Mouse (Mus musculus) liver, embryonic 14.5 days (tissue): ENCODE measurements around the gene Trio. TPM values are rescaled to one million over a fixed set of nuclear protein-coding genes. Genes with fewer than 3 reads are reported as not detected.

Experiments used
- ATAC-seq: fragments of 200-750 bp; cut with Nextera tagmentation; 2 replicates; pipeline ENCODE4 v1.8.0; 2017; ENCODE audit warnings: moderate number of reproducible peaks, mild to moderate bottlenecking, moderate library complexity; ENCODE audit not compliant: insufficient read depth
- DNase-seq, 3 experiments: peaks; one replicate each; pipeline ENCODE4 v3.0.0-alpha.2; 2012 to 2013; ENCODE audit warnings: low read depth in 3 of 3, low spot score in 3 of 3
- H3K27ac ChIP-seq: fragments of 300-500 bp; sonication (generic); 2 replicates; pipeline ENCODE4 v1.5.1; 2014; ENCODE audit warnings: moderate library complexity, mild to moderate bottlenecking, control low read depth, inconsistent platforms
- H3K27me3 ChIP-seq: fragments of 300-500 bp; sonication (generic); 2 replicates; pipeline ENCODE4 v1.6.1; 2014; ENCODE audit warnings: mild to moderate bottlenecking, low read length, moderate library complexity; ENCODE audit not compliant: control insufficient read depth, insufficient read depth
- H3K36me3 ChIP-seq: fragments of 300-500 bp; sonication (generic); replicated peaks from 2 replicates; pipeline ENCODE4 v1.6.1; 2014; ENCODE audit warnings: low read depth; ENCODE audit not compliant: control insufficient read depth, insufficient read depth
- H3K4me1 ChIP-seq, 2 experiments: fragments of 200-500 bp in 1 of 2; fragments of 300-500 bp in 1 of 2; sonication (generic) in 1 of 2; replicated peaks; 2 replicates each; pipeline ENCODE4 v1.6.1; 2012 to 2014; ENCODE audit warnings: antibody characterized with exemption in 1 of 2, inconsistent platforms in 1 of 2, low read length in 1 of 2; ENCODE audit not compliant: control insufficient read depth in 2 of 2, insufficient read depth in 2 of 2
- H3K4me2 ChIP-seq: fragments of 300-500 bp; sonication (generic); 2 replicates; pipeline ENCODE4 v1.6.1; 2014; ENCODE audit warnings: low read depth, mild to moderate bottlenecking, control low read depth, moderate library complexity
- H3K4me3 ChIP-seq, 2 experiments: fragments of 200-500 bp in 1 of 2; fragments of 300-500 bp in 1 of 2; sonication (generic) in 1 of 2; 2 replicates each; pipeline ENCODE4 v1.5.1; 2012 to 2014; ENCODE audit warnings: low read depth in 2 of 2, low read length in 2 of 2, mild to moderate bottlenecking in 2 of 2, control low read depth in 1 of 2, inconsistent platforms in 1 of 2, moderate library complexity in 1 of 2; ENCODE audit not compliant: insufficient read depth in 1 of 2
- H3K9ac ChIP-seq: fragments of 300-500 bp; sonication (generic); replicated peaks from 2 replicates; pipeline ENCODE4 v1.6.1; 2014; ENCODE audit warnings: mild to moderate bottlenecking, control low read depth, moderate library complexity
- H3K9me3 ChIP-seq: fragments of 300-500 bp; sonication (generic); 2 replicates; pipeline ENCODE4 v1.6.1; 2016; ENCODE audit warnings: low read length, mixed read lengths; ENCODE audit not compliant: control insufficient read depth
- CTCF ChIP-seq: IDR thresholded peaks from 2 replicates; pipeline ENCODE4 v1.5.1; 2016; ENCODE audit warnings: antibody characterized with exemption, low read depth, control low read depth
- EP300 ChIP-seq: IDR thresholded peaks from 2 replicates; pipeline ENCODE4 v1.6.1; 2016; ENCODE audit warnings: antibody characterized with exemption, low read depth
- WGBS: fragments of 180-500 bp; shearing (Covaris S2); extraction: QIAGEN DNeasy Blood & Tissue Kit; methylation state at CpG from one replicate; pipeline ENCODE4 v1.1.7; 2014; ENCODE audit not compliant: insufficient replicate concordance; 5-methylcytosine and 5-hydroxymethylcytosine counted together
- polyA plus RNA-seq, 2 experiments: library from polyadenylated mRNA; depleted of rRNA in 1 of 2; stranded (reverse) in 1 of 2; unstranded in 1 of 2; fragments of >200 nt; fragmentation: Nextera tagmentation in 1 of 2; extraction: Ambion mirVana in 1 of 2; gene quantifications; 2 replicates each; pipeline versions ENCODE4 v1.2.1 to v1.2.3; 2012 to 2014

Gene Trio
- polyA plus RNA-seq, 2 experiments = 2.6 to 6.0 TPM

DNA sequence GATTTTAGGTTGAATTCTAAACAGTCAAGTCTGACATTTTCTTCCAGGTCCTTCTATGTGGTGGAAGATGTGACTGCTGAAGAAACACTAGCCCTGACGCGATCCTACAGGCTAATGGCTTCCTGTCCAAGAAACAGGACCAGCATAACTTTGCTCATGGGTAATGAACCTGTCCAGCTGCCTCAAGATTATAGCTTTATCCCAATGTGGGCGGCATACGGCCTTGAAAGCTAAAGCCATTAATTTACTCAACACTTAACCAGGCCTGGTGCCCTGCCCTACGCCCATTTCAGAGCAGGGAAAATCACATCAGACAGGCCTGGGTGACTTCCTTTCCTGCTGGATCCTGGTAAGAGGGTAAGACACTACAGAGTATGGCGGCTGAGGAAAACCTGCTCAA is 98.0 kb downstream of the Trio start:
- H3K4me3 ChIP-seq = no peak overlapping the region
- no peak overlapping the region for H3K9ac ChIP-seq
- DNase-seq = no peak
- no peak overlapping the region for H3K4me2 ChIP-seq
- TF ChIP-seq CTCF = no peak
- no peak for TF ChIP-seq EP300
- 73% methylated on average over 6 of the region's 6 CpGs for WGBS
- ATAC-seq = no peak
- no peak overlapping the region for H3K27ac ChIP-seq
- H3K36me3 ChIP-seq = no peaks in the 10 kb centered on the region
- H3K4me1 ChIP-seq = peaks cover 0 to 15% of the 10 kb centered on the region in 2 experiments; a peak in 3 of 4 replicates
- H3K27me3 ChIP-seq = no peaks in the 10 kb centered on the region
- no peaks in the 10 kb centered on the region for H3K9me3 ChIP-seq

DNA sequence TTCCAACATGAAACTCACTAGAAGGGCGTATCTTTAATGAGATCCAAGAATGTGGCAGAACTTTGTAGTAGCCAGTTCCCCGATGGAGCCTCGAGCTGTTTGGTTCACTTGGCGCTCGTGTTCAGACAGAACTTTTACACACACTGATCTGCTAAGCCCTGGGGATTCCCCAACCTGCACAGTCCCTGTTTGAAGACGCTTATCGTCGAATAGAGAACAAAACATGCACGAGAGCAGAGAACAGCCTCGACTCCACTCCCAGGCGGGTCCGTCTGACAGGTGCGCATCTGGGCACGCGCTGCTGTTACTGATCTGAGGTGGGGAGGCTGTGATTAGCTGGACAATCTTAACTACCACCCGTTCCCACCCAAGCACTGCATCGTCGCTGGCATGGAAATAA is 98.7 kb downstream of the Trio start:
- TF ChIP-seq EP300 (no peak), CTCF (no peak)
- ATAC-seq (no peak), DNase-seq (no peak)
- WGBS = 36% methylated on average over 18 of the region's 18 CpGs
- H3K4me3 ChIP-seq = no peak overlapping the region
- H3K36me3 ChIP-seq = no peaks in the 10 kb centered on the region
- H3K4me2 ChIP-seq = no peak overlapping the region
- H3K27me3 ChIP-seq = no peaks in the 10 kb centered on the region
- no peak overlapping the region for H3K9ac ChIP-seq
- no peaks in the 10 kb centered on the region for H3K9me3 ChIP-seq
- H3K27ac ChIP-seq = no peak overlapping the region
- peaks cover 0 to 15% of the 10 kb centered on the region in 2 experiments; a peak in 3 of 4 replicates for H3K4me1 ChIP-seq

DNA sequence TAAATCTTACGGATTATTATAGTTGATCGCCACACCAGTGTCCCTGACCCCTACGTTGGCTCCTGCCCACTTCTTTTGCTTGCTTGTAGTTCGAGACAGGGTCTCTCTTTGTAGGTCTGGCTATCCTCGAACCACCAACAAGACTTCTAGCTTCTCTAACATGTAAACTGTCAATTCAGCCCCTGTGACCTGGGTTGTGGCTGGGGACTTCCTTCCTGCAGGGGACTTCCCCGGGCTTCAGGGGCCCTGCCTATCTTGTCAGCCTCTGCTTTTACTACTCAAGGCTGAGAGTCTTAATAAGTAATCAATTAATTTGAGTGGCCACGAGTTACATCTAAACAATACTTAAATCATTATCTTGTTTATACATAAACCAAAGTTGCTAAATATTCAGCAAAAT is 99.2 kb downstream of the Trio start:
- H3K4me3 ChIP-seq = no peak overlapping the region
- no peak overlapping the region for H3K9ac ChIP-seq
- H3K27me3 ChIP-seq = no peaks in the 10 kb centered on the region
- H3K27ac ChIP-seq = no peak overlapping the region
- WGBS = 26% methylated on average over 7 of the region's 7 CpGs
- H3K36me3 ChIP-seq = no peaks in the 10 kb centered on the region
- DNase-seq (no peak), ATAC-seq (no peak)
- peaks cover 0 to 13% of the 10 kb centered on the region in 2 experiments; a peak in 3 of 4 replicates for H3K4me1 ChIP-seq
- H3K9me3 ChIP-seq = no peaks in the 10 kb centered on the region
- H3K4me2 ChIP-seq = no peak overlapping the region
- TF ChIP-seq CTCF = no peak
- TF ChIP-seq EP300 = no peak

DNA sequence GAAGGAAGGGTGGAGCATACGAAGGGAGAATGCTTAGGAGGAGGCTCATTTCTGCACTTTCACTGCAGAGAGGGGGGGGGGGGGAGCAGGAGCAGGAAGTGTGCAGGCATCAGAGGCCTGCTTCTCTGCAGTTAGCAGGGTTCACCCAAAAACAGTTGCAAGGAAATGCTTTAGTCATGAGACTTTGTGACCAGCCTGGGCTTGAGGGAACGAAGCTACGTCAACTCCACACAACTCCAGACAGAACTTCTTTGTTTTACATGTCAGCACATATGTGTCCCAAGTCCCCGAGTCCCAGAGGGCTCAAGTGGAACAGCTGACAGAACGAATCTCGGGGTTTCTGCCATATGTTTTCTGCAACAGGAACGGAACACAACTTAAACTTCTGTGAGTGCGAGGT is 99.8 kb downstream of the Trio start:
- ATAC-seq (peak; percentile 24; the same call in 1 of the 2 replicates), DNase-seq (no peak)
- no peak overlapping the region for H3K27ac ChIP-seq
- no peak overlapping the region for H3K4me2 ChIP-seq
- H3K9ac ChIP-seq = no peak overlapping the region
- H3K9me3 ChIP-seq = no peaks in the 10 kb centered on the region
- no peak overlapping the region for H3K4me3 ChIP-seq
- H3K4me1 ChIP-seq = peaks cover 0 to 13% of the 10 kb centered on the region in 2 experiments; a peak in 3 of 4 replicates
- TF ChIP-seq EP300 (no peak), CTCF (no peak)
- no peaks in the 10 kb centered on the region for H3K27me3 ChIP-seq
- H3K36me3 ChIP-seq = no peaks in the 10 kb centered on the region
- 20% methylated on average over 8 of the region's 8 CpGs for WGBS

DNA sequence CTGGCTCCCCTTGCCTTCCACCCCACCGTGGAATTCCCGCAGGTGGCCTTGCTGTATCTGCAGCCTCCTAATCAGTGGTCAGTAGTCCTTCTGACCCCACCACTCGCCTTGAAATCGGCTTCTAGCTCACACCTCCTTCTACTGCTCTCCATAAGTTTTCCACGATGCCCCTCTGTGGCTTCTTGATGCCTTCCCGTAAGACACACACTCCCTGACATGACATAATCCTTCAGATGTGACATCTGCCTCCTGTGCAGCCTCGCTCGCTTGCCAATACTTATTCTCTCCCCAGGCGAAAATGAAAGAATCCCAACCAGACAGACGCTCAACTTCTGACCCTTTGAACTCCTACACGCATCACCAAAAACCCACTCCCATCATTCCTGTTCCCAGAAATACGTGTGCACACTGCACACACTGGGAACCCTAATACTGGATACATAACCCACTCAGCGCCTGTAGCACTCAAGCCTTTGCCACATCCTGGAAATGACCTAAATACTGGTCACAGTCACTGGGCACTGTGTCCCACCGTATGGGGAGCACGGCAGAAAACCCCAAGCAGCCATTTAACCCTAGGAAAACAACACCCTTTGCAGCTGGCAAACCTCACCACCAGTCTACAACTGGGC is 100.5 kb downstream of the Trio start:
- Histone ChIP-seq H3K27me3 (no peaks in the 10 kb centered on the region), H3K9ac (no peak overlapping the region), H3K4me1 (peaks cover 0 to 13% of the 10 kb centered on the region in 2 experiments; a peak in 3 of 4 replicates), H3K27ac (no peak overlapping the region), H3K36me3 (no peaks in the 10 kb centered on the region), H3K9me3 (no peaks in the 10 kb centered on the region), H3K4me2 (no peak overlapping the region), H3K4me3 (no peak overlapping the region)
- no peak for TF ChIP-seq EP300
- ATAC-seq = no peak
- no peak for DNase-seq
- WGBS = 35% methylated on average over 15 of the region's 15 CpGs
